Mouse (Mus musculus): ENCODE results near the gene Gm10697.
"Not testable (repeated sequence)": the region's sequence is repeated elsewhere in the genome, so short reads cannot be mapped to it uniquely, and the experiment has no call there.

Gm10697 gene

GRCm38 (mm10) chr3:94072544-94072943 lies at the start of gene Gm10697:
Gene Gm10697, minus strand, starts transcription at chr3:94072644.
- not testable (repeated sequence) for DNase-seq (ENCODE audit: low spot score in 2 of 2)

GRCm38 (mm10) chr3:94115071-94115470 lies 42.6 kb upstream of the Gm10697 start:
- not testable (repeated sequence) for DNase-seq (ENCODE audit: low spot score in 2 of 2)

GRCm38 (mm10) chr3:94054785-94055184 lies 17.7 kb downstream of the Gm10697 start, which contains the start of gene Gm9125:
Gene Gm9125, minus strand, starts transcription at chr3:94054885.
- DNase-seq (ENCODE audit: low spot score in 2 of 2): not testable (repeated sequence)

- not testable (repeated sequence) for DNase-seq (ENCODE audit: low spot score in 2 of 2)
These were observed 22.8 kb downstream of the Gm10697 start for GRCm38 (mm10) chr3:94049566-94050121.

- DNase-seq (ENCODE audit: low spot score in 2 of 2): not testable (repeated sequence)
These were observed 34.2 kb downstream of the Gm10697 start for GRCm38 (mm10) chr3:94038241-94038640.

- not testable (repeated sequence) for DNase-seq (ENCODE audit: low spot score in 2 of 2)
These were observed 38.0 kb downstream of the Gm10697 start for GRCm38 (mm10) chr3:94034400-94034799.

Measured in frontal cortex, postnatal 10 days (tissue).